Mouse (Mus musculus): ENCODE data around the gene Arl2bp.

GRCm38 (mm10) chr8:94674384-94674783, 8.0 kb downstream of the Arl2bp start:
- TF ChIP-seq POLR2A (IDR thresholded peaks at IDR 0.05; ENCODE audit: borderline replicate concordance, control insufficient read depth, low read depth, low read length), result no peak
- no peak for TF ChIP-seq CTCF (IDR thresholded peaks at IDR 0.05; ENCODE audit: control insufficient read depth, insufficient read depth, low read length)

All from bone marrow, adult 2 months (tissue).